Mouse (Mus musculus) liver, adult 2 months (tissue): ENCODE measurements around the gene Vstm2a. TPM values are rescaled to one million over a fixed set of nuclear protein-coding genes. Genes with fewer than 3 reads are reported as not detected.

ENCODE experiments used
- DNase-seq: peaks from one replicate; pipeline ENCODE4 v3.0.0-alpha.2; 2011; ENCODE audit warnings: low read depth, low spot score; ENCODE audit errors: extremely low read depth
- H3K27ac ChIP-seq: fragments of 200-500 bp; replicated peaks from 2 replicates; pipeline ENCODE4 v1.5.1; 2012; ENCODE audit warnings: low read depth, mild to moderate bottlenecking, control low read depth, inconsistent platforms, low read length; ENCODE audit not compliant: insufficient read depth
- H3K27me3 ChIP-seq: fragments of 200-500 bp; 2 replicates; pipeline ENCODE4 v1.6.1; 2012; ENCODE audit warnings: mild to moderate bottlenecking, moderate library complexity, low read length, inconsistent platforms; ENCODE audit not compliant: control insufficient read depth, insufficient read depth
- H3K36me3 ChIP-seq: fragments of 200-500 bp; 2 replicates; pipeline ENCODE4 v1.6.1; 2012; ENCODE audit warnings: low read length, inconsistent platforms; ENCODE audit not compliant: control insufficient read depth, insufficient read depth
- H3K4me1 ChIP-seq: fragments of 200-500 bp; 2 replicates; pipeline ENCODE4 v1.6.1; 2011; ENCODE audit warnings: low read length; ENCODE audit not compliant: control insufficient read depth, insufficient read depth
- H3K4me3 ChIP-seq: fragments of 200-500 bp; 2 replicates; pipeline ENCODE4 v1.5.1; 2011; ENCODE audit warnings: low read depth, mild to moderate bottlenecking, control low read depth, low read length, moderate library complexity; ENCODE audit not compliant: insufficient read depth
- H3K79me2 ChIP-seq: fragments of 200-500 bp; 2 replicates; pipeline ENCODE4 v1.6.1; 2012; ENCODE audit warnings: inconsistent platforms, mild to moderate bottlenecking, low read length, moderate library complexity; ENCODE audit not compliant: control insufficient read depth, insufficient read depth
- H3K9ac ChIP-seq: fragments of 200-500 bp; 2 replicates; pipeline ENCODE4 v1.6.1; 2012; ENCODE audit warnings: low read depth, mild to moderate bottlenecking, control low read depth, inconsistent platforms, low read length
- CTCF ChIP-seq: fragments of 200-500 bp; IDR thresholded peaks from 2 replicates; pipeline ENCODE4 v1.5.1; 2011; ENCODE audit warnings: low read depth, low read length, control low read depth
- POLR2A ChIP-seq: fragments of 200-500 bp; IDR thresholded peaks from 2 replicates; pipeline ENCODE4 v1.6.1; 2011; ENCODE audit warnings: low read length, control low read depth; ENCODE audit not compliant: insufficient read depth; ENCODE audit errors: extremely low read depth
- WGBS: fragments of 180-500 bp; shearing (Covaris S2); methylation state at CpG from one replicate; pipeline ENCODE4 v1.1.7; 2018; 5-methylcytosine and 5-hydroxymethylcytosine counted together
- polyA plus RNA-seq: library from polyadenylated mRNA; depleted of rRNA; stranded (reverse); fragments of >200 nt; gene quantifications from 2 replicates; pipeline ENCODE4 v1.2.3, GENCODE M21; 2012
- total RNA-seq: library from RNA; depleted of rRNA; stranded (reverse); fragments of >200 nt; gene quantifications from 2 replicates; pipeline ENCODE4 v1.2.3, GENCODE M21; 2014

Vstm2a gene
- total and polyA plus RNA-seq, 2 experiments, result not detected

DNA sequence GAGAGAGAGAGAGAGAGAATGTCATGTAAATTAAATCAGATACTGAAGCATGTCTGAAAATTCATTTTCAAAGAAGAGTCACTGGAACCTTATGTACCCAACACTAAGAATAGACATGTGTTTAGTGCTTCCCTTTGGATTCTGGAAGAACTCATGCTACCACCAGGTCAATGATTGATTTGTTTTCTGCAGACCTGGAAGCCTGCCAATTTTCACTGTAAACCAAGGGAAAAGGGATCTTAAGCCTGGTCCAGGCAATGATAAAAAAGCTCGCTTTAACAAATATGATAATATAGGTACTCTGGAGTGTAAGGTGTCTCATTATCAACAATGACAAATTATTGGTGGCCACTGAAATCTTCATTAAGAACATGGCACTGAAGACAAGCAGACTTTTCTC lies 32.9 kb downstream of the Vstm2a start:
- TF ChIP-seq CTCF, result no peak
- TF ChIP-seq POLR2A, result no peak
- peak; percentile 36 for DNase-seq
- no peaks in the 10 kb centered on the region for H3K36me3 ChIP-seq
- no peaks in the 10 kb centered on the region for H3K4me1 ChIP-seq
- H3K9ac ChIP-seq, result no peak overlapping the region
- no peak overlapping the region for H3K4me3 ChIP-seq
- H3K27me3 ChIP-seq, result no peaks in the 10 kb centered on the region
- no peaks in the 10 kb centered on the region for H3K79me2 ChIP-seq
- 78% methylated on average over 1 of the region's 1 CpGs for WGBS
- H3K27ac ChIP-seq, result no peak overlapping the region

DNA sequence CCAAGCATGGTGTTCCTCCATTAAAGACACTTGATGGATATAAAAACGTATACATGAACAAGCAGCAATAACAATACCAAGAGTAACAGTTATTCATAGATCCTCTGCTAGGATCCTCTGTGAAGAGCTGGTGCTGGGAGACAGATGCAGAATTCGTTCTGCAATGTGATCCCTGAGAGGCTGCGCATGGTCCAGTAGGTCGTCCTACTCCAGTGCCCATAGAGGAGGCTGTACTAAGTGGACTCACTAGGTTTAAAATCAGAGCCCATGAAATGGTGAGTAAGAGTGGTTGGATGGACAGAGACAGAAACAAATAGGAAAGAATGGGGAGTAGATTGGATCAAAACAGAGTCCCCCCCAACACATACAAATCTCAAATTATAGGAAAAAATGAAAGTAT lies 35.4 kb downstream of the Vstm2a start:
- H3K27me3 ChIP-seq, result no peaks in the 10 kb centered on the region
- no peaks in the 10 kb centered on the region for H3K79me2 ChIP-seq
- no peak overlapping the region for H3K9ac ChIP-seq
- WGBS, result 76% methylated on average over 4 of the region's 4 CpGs
- no peak for DNase-seq
- H3K4me1 ChIP-seq, result no peaks in the 10 kb centered on the region; the same call in 1 of the 2 replicates
- H3K4me3 ChIP-seq, result no peak overlapping the region
- H3K27ac ChIP-seq, result no peak overlapping the region
- H3K36me3 ChIP-seq, result no peaks in the 10 kb centered on the region
- TF ChIP-seq CTCF (no peak), POLR2A (no peak)

DNA sequence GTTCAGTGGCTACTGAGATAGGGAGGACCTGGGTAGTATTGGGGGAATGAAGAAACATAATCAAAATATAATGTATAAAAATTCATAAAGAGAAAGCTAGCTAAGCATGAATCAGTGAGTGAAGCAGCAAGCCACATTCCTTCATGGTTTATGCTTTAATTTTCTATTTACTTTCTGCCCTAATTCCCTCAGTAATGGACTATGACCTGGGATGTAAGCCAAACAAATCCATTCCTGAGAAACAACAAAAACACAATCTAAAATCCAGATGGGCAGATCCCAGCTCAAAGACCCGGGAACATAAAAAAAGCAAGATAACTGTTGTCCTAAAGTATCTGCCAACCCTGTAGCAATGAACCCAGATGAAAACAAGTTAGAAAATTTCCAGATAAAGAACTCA lies 39.0 kb downstream of the Vstm2a start:
- Histone ChIP-seq H3K36me3 (no peaks in the 10 kb centered on the region), H3K4me3 (no peak overlapping the region), H3K27me3 (no peaks in the 10 kb centered on the region), H3K4me1 (no peaks in the 10 kb centered on the region; the same call in 1 of the 2 replicates), H3K27ac (no peak overlapping the region), H3K9ac (no peak overlapping the region), H3K79me2 (no peaks in the 10 kb centered on the region)
- 29% methylated on average over 1 of the region's 1 CpGs for WGBS
- peak; percentile 62 for DNase-seq
- TF ChIP-seq CTCF (no peak), POLR2A (no peak)

DNA sequence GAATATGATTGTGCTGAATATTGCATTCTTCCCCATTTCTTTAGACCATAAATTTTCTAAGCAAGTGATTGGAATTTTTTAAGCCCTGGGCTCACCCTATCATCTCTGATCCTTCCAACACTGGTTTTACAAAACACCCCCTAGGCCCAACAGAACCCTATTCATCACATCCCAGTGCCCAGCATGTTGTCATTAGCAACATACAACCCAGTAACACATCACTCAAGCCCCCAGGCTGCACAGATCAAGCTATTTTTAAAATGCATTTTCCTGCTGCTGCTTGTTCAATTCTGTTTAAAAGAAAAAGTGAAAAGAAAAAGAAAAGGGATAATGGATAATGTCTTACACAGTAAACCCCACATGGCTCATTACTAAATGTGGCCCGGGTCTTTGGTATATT lies 42.0 kb downstream of the Vstm2a start:
- DNase-seq, result no peak
- no peaks in the 10 kb centered on the region; the same call in 1 of the 2 replicates for H3K4me1 ChIP-seq
- no peak overlapping the region for H3K4me3 ChIP-seq
- no peaks in the 10 kb centered on the region for H3K79me2 ChIP-seq
- 74% methylated on average over 1 of the region's 1 CpGs for WGBS
- H3K27me3 ChIP-seq, result no peaks in the 10 kb centered on the region
- no peak overlapping the region for H3K9ac ChIP-seq
- no peak for TF ChIP-seq POLR2A
- no peak for TF ChIP-seq CTCF
- H3K36me3 ChIP-seq, result no peaks in the 10 kb centered on the region
- H3K27ac ChIP-seq, result no peak overlapping the region

DNA sequence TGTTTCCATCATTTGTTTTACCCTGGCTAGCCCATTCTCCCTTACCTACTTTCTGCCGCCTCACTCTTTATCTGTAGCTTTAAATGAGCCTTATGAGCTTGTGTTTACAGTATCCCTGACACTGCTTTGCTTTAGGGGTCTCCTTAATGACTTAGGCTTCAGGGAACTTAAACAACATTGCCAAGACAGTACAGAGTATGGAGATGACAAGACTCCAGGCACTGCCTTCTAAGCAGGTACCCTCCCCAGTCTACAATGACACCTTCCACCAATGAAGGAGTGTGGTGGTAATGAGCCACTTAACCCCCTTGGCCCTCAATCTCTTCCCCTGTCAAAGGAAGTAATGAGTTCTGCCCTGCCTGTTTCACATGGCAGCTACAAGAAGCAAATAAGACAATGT lies 42.4 kb downstream of the Vstm2a start:
- H3K4me1 ChIP-seq, result no peaks in the 10 kb centered on the region; the same call in 1 of the 2 replicates
- TF ChIP-seq CTCF, result no peak
- TF ChIP-seq POLR2A, result no peak
- H3K9ac ChIP-seq, result no peak overlapping the region
- no peak overlapping the region for H3K27ac ChIP-seq
- DNase-seq, result no peak
- 72% methylated on average over 1 of the region's 1 CpGs for WGBS
- no peaks in the 10 kb centered on the region for H3K27me3 ChIP-seq
- no peaks in the 10 kb centered on the region for H3K79me2 ChIP-seq
- no peaks in the 10 kb centered on the region for H3K36me3 ChIP-seq
- H3K4me3 ChIP-seq, result no peak overlapping the region

DNA sequence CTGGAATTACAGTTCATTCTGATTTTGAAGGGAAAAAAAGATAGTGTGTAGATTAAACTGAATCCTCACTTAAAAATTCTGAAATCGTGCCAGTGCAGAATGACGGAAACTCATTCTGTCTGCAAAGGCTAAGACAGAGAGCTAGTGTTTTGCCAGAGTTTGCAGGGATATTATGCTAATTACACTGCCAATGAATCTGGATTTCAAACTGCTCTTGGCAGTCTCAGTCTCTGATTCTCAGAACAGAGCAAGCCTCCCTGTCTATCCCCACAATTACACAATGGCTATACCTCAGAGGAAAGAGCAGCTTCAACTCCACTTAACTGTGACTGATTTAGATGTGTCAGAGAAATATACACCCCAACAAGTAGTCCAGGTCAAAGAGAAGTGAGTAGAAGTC lies 43.2 kb downstream of the Vstm2a start:
- H3K27ac ChIP-seq, result no peak overlapping the region
- no peaks in the 10 kb centered on the region; the same call in 1 of the 2 replicates for H3K4me1 ChIP-seq
- 89% methylated on average over 2 of the region's 2 CpGs for WGBS
- no peak overlapping the region for H3K9ac ChIP-seq
- no peaks in the 10 kb centered on the region for H3K27me3 ChIP-seq
- TF ChIP-seq CTCF, result no peak
- no peak for TF ChIP-seq POLR2A
- no peaks in the 10 kb centered on the region for H3K36me3 ChIP-seq
- DNase-seq, result no peak
- no peaks in the 10 kb centered on the region for H3K79me2 ChIP-seq
- H3K4me3 ChIP-seq, result no peak overlapping the region
